In genomic region chr9:89230897-89231497, GRCm38 (mm10) we compare ENCODE assay signal across 11 mouse cellular contexts. TPM values are rescaled to one million over a fixed set of nuclear protein-coding genes. Genes with fewer than 3 reads are reported as not detected.
DNase-seq lines count a peak whose midpoint lies in the region; ATAC-seq and TF ChIP-seq lines count a peak whose summit lies in the region.
"Not testable (repeated sequence)": the region's sequence is repeated elsewhere in the genome, so short reads cannot be mapped to it uniquely, and the experiment has no call there.
"Had no signal": no experiment of that assay in that cellular context is flagged by ENCODE, and none has a peak within 500 bp of the region (broad histone marks: within the 10 kb centered on the region; RNA-seq: fewer than 3 reads in every experiment).

No protein-coding gene starts in this region.

- not testable (repeated sequence) for H3K27me3 ChIP-seq in forebrain, embryonic 13.5 days; heart, adult 2 months (ENCODE audit: control insufficient read depth, insufficient read depth, low read length); kidney, adult 2 months (replicated peaks; ENCODE audit: control insufficient read depth, insufficient read depth, low read length)

- peak; percentile 52 for TF ChIP-seq CTCF in heart, adult 2 months (IDR thresholded peaks at IDR 0.05)
- peak; percentile 25; the same call in 1 of the 2 replicates for TF ChIP-seq CTCF in kidney, adult 2 months (conservative IDR thresholded peaks at IDR 0.05; ENCODE audit: insufficient read depth, insufficient read length, low read depth, low read length)

- not testable (repeated sequence) for H3K4me1 ChIP-seq in forebrain, embryonic 13.5 days; heart, adult 2 months (ENCODE audit: control insufficient read depth, insufficient read depth, low read length); kidney, adult 2 months (ENCODE audit: control insufficient read depth, insufficient read depth, low read length)

- H3K27ac ChIP-seq in forebrain, embryonic 13.5 days; heart, adult 2 months; kidney, adult 2 months (ENCODE audit: insufficient read depth, low read depth, low read length): not testable (repeated sequence)

- ATAC-seq in forebrain, embryonic 13.5 days: peak; percentile 45; the same call in 1 of the 2 replicates
- ATAC-seq in neutrophil, adult 5-6 weeks (ENCODE audit: extremely low read depth, insufficient number of reproducible peaks, low FRiP score, poor library complexity, severe bottlenecking): peak; percentile 43; the same call in 1 of the 2 replicates

- not testable (repeated sequence) for TF ChIP-seq EP300 in heart, adult 2 months (IDR thresholded peaks at IDR 0.05; ENCODE audit: insufficient read depth, low read depth, low read length)

- peak; percentile 59 for DNase-seq in adrenal gland, postnatal 10 days
- DNase-seq in heart, adult 2 months: peak in 1 of 2 experiments; percentile 20
- peak; percentile 30 for DNase-seq in kidney, adult 2 months
- peak; percentile 66 to 72 for DNase-seq in layer of hippocampus, postnatal 14 days (ENCODE audit: low spot score in 2 of 2)
- DNase-seq in lung, postnatal 14 days: peak; percentile 47
- peak; percentile 38 for DNase-seq in thymus, postnatal 25 days

- intact Hi-C loops in heart, adult 2 months (cut with DNase I): not testable (repeated sequence)

- H3K4me2 ChIP-seq in forebrain, embryonic 13.5 days: not testable (repeated sequence)

- H3K79me2 ChIP-seq in heart, adult 2 months (replicated peaks; ENCODE audit: control insufficient read depth, insufficient read depth, low read length): not testable (repeated sequence)

- H3K9me3 ChIP-seq in forebrain, embryonic 13.5 days (replicated peaks): not testable (repeated sequence)

- not testable (repeated sequence) for H3K9ac ChIP-seq in forebrain, embryonic 13.5 days; heart, adult 2 months (ENCODE audit: low read depth, low read length)

- H3K4me3 ChIP-seq in forebrain, embryonic 13.5 days; heart, adult 2 months; kidney, adult 2 months (ENCODE audit: insufficient read depth, low read depth, low read length): not testable (repeated sequence)

- not testable (repeated sequence) for TF ChIP-seq POLR2A in heart, adult 2 months (IDR thresholded peaks at IDR 0.05; ENCODE audit: insufficient read depth, low read depth, low read length); kidney, adult 2 months (IDR thresholded peaks at IDR 0.05; ENCODE audit: low read depth, low read length)

- not testable (repeated sequence) for H3K36me3 ChIP-seq in forebrain, embryonic 13.5 days (ENCODE audit: poor library complexity, severe bottlenecking); heart, adult 2 months (ENCODE audit: control insufficient read depth, insufficient read depth, low read length); kidney, adult 2 months (ENCODE audit: control insufficient read depth, insufficient read depth, low read length)

- WGBS in forebrain, embryonic 13.5 days: 61% methylated on average over 2 of the region's 2 CpGs
- WGBS in heart, adult 2 months: 64% methylated on average over 2 of the region's 2 CpGs
- 65% methylated on average over 2 of the region's 2 CpGs for WGBS in kidney, adult 2 months

RNA-seq across cellular contexts. Expression of gene Mthfs, which starts 20.5 kb away (rescaled TPM):
- total RNA-seq in adrenal gland, postnatal 10 days (2021): 10 to 100 TPM; 39.5 to 44.3 TPM
- 14.4 and 17.4 TPM in 2 replicates for polyA plus RNA-seq in forebrain, embryonic 13.5 days (2015; fragmentation: Nextera tagmentation; extraction: Ambion mirVana)
- total RNA-seq in heart, adult 2 months (2021): 10 to 100 TPM; 15.1 to 22.2 TPM
- 6.3 and 8.7 TPM in 2 replicates for polyA plus RNA-seq in heart, adult 2 months (2012; rRNA removed)
- polyA plus RNA-seq in kidney, adult 2 months (2012; rRNA removed): 14.4 and 23.5 TPM in 2 replicates
- total RNA-seq in layer of hippocampus, postnatal 14 days (2021): 10 to 100 TPM; 32.6 to 36.8 TPM
- total RNA-seq in neutrophil, adult 5-6 weeks (2017): 61.8 and 80.5 TPM in 2 replicates

RNA-seq across cellular contexts. Expression of gene Gm29094, which starts 31.8 kb away (rescaled TPM):
- not detected for total RNA-seq in adrenal gland, postnatal 10 days (2021)
- polyA plus RNA-seq in forebrain, embryonic 13.5 days (2015; fragmentation: Nextera tagmentation; extraction: Ambion mirVana): not detected in 2 replicates
- under 1 TPM in 1 of 2 experiments, not detected in 1; 0.68 TPM for total RNA-seq in heart, adult 2 months (2021)
- polyA plus RNA-seq in heart, adult 2 months (2012; rRNA removed): not detected in 2 replicates
- polyA plus RNA-seq in kidney, adult 2 months (2012; rRNA removed): not detected in 2 replicates
- total RNA-seq in layer of hippocampus, postnatal 14 days (2021): not detected
- total RNA-seq in neutrophil, adult 5-6 weeks (2017): 0.98 TPM in 1 of 2 replicates, not detected in the other
- total RNA-seq: gastrocnemius, postnatal 36 days had no signal
- polyA plus RNA-seq: hindbrain, embryonic 12.5 days; lung, adult 2 months had no signal

RNA-seq across cellular contexts. Expression of gene Bcl2a1b, which starts 32.0 kb away (rescaled TPM):
- 1 to 10 TPM; 3.0 to 3.2 TPM for total RNA-seq in adrenal gland, postnatal 10 days (2021)
- polyA plus RNA-seq in forebrain, embryonic 13.5 days (2015; fragmentation: Nextera tagmentation; extraction: Ambion mirVana): not detected in 2 replicates
- total RNA-seq in heart, adult 2 months (2021): under 1 TPM; 0.41 to 0.68 TPM
- polyA plus RNA-seq in heart, adult 2 months (2012; rRNA removed): 0.82 and 1.8 TPM in 2 replicates
- 0.43 and 3.0 TPM in 2 replicates for polyA plus RNA-seq in kidney, adult 2 months (2012; rRNA removed)
- not detected for total RNA-seq in layer of hippocampus, postnatal 14 days (2021)
- 42.9 and 65.7 TPM in 2 replicates for total RNA-seq in neutrophil, adult 5-6 weeks (2017)
- total RNA-seq: gastrocnemius, postnatal 36 days had no signal
- polyA plus RNA-seq: hindbrain, embryonic 12.5 days had no signal

Comparison
In these comparisons a context has a peak if more than half of its experiments do, and no peak if none do; other contexts are left out.
1. RNA of gene Bcl2a1b, which starts 32.0 kb away (total RNA-seq): 42.9 to 65.7 TPM in neutrophil, adult 5-6 weeks; 3.0 to 3.2 TPM in adrenal gland, postnatal 10 days, 0.41 to 0.68 TPM in heart, adult 2 months and not detected in layer of hippocampus, postnatal 14 days; every median in the first group is over 10 times any median in the second.